Mouse (Mus musculus): Measurements from ENCODE around the gene Crbn. TPM values are rescaled to one million over a fixed set of nuclear protein-coding genes. Genes with fewer than 3 reads are reported as not detected.

The Crbn gene
- 63.6 and 64.5 TPM in 2 replicates for polyA plus RNA-seq (2015; fragmentation: Nextera tagmentation; extraction: Ambion mirVana)

DNA sequence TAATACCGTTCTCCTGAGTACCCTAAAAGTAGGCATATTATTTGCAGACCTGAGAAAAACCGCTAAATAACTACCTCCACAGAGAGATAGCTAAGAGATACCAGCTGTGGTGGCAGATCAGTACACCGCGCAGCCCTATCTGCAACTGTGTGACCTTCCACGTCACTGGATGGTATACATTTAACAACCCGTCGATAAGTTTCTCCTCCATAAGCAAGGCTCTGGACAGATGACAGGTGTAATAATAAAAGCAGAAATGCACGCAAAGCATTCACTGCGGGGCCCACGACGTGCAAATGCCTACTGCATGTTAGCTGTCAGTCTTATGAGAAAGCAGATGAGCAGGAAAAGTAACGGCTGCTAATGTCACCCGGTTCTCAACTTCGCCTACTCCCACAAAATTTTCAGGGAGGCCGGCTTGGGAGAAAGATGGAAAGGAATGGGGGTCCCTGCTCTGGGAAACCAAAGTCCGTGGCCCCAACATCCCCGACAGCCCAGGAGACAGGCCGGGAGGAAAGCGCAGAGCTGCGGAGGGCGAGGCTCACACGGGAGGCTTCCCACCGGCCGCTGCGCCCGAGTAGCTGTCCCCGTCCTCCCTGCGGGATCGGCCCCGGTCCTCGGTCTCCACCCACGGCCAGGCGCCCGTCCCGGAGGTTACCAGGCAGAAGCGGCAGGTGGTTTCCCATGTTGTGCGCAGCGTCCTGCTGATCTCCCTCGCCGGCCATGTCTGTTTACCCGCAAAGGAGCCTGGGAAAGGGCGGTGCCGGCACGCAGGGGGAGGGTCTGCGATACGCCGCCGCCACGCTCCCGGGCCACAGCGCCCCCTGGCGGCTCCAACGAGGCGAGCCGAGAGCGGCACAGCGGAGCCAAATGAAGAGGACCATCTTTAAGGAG is at the start of gene Crbn:
Crbn (minus strand) TSS at position 745 of the 894 bp plus-strand sequence.
- Histone ChIP-seq H3K4me2 (peak within 1 kb of the TSS; percentile 83), H3K36me3 (peaks cover 7% of the 10 kb centered on the region; the same call in 1 of the 2 replicates), H3K4me3 (replicated peaks) (peak within 1 kb of the TSS; percentile 89), H3K27ac (replicated peaks) (peak within 1 kb of the TSS; percentile 60; the same call in 1 of the 2 replicates), H3K9ac (replicated peaks) (peak within 1 kb of the TSS; percentile 78), H3K27me3 (replicated peaks) (no peaks in the 10 kb centered on the region), H3K4me1 (peaks cover 17% of the 10 kb centered on the region), H3K9me3 (replicated peaks) (no peaks in the 10 kb centered on the region)
- WGBS = 2% methylated on average over 57 of the region's 57 CpGs
- peak; percentile 94 for ATAC-seq (ENCODE audit: low FRiP score)

- Histone ChIP-seq H3K36me3 (no peaks in the 10 kb centered on the region), H3K27ac (replicated peaks) (no peak overlapping the region), H3K27me3 (replicated peaks) (no peaks in the 10 kb centered on the region), H3K9ac (replicated peaks) (no peak overlapping the region), H3K4me2 (no peak overlapping the region), H3K4me3 (replicated peaks) (no peak overlapping the region), H3K9me3 (replicated peaks) (no peaks in the 10 kb centered on the region), H3K4me1 (no peaks in the 10 kb centered on the region)
- ATAC-seq (ENCODE audit: low FRiP score) = no peak
- WGBS = 73% methylated on average over 1 of the region's 1 CpGs
Measured at GRCm38 (mm10) chr6:106840181-106840580, 40.3 kb upstream of the Crbn start.

- Histone ChIP-seq H3K4me3 (replicated peaks) (no peak overlapping the region), H3K4me1 (no peaks in the 10 kb centered on the region), H3K4me2 (no peak overlapping the region), H3K9me3 (replicated peaks) (no peaks in the 10 kb centered on the region), H3K27me3 (replicated peaks) (no peaks in the 10 kb centered on the region), H3K9ac (replicated peaks) (no peak overlapping the region), H3K27ac (replicated peaks) (peak overlapping the region; percentile 8; the same call in 1 of the 2 replicates), H3K36me3 (no peaks in the 10 kb centered on the region)
- peak; percentile 68 for ATAC-seq (ENCODE audit: low FRiP score)
- WGBS = 28% methylated on average over 3 of the region's 3 CpGs
Measured at GRCm38 (mm10) chr6:106838053-106838452, 38.2 kb upstream of the Crbn start.

DNA sequence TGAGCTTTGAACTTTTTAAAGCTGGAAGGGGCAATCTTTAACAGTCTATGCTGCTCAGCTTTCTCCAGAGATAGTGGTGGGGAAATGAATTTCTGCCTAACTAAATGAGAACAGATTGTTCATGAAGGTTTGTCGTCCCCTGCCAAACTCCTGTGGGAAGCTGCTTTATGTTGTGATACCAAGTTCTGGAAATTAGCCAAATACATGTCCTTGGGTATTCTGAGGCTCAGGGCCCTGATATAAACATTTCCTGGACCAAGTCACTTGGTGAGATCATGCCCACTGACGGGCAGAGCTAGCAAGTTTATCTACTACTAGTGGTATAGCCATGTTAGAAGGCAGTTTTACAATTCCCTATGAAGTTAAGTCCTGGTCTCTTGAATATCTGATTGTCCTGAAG is 35.4 kb upstream of the Crbn start:
- Histone ChIP-seq H3K36me3 (no peaks in the 10 kb centered on the region), H3K4me2 (no peak overlapping the region)
- ATAC-seq (ENCODE audit: low FRiP score) = no peak

DNA sequence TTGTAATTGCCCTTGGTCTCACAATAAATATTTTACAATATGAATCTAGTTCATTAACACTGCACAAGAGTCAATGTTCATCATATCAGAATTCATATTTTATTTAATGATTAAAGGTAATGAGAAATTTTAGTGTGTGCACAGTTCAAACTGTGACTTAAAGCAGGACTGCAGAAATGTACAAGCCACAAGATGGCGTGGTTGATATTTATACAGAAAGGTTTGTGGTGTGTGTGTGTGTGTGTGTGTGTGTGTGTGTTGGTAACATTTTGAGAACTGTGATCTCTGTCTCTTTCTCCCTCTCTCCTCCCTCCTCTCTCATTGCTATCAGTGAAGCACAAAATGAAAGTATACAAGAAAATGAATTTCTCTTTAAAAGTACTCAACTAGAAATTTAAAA is 22.5 kb upstream of the Crbn start:
- Histone ChIP-seq H3K9ac (replicated peaks) (no peak overlapping the region), H3K36me3 (no peaks in the 10 kb centered on the region), H3K9me3 (replicated peaks) (no peaks in the 10 kb centered on the region), H3K27me3 (replicated peaks) (no peaks in the 10 kb centered on the region), H3K27ac (replicated peaks) (no peak overlapping the region), H3K4me2 (no peak overlapping the region), H3K4me1 (0 out of 2 replicates have a peak, but pooled peaks cover 3% of the 10 kb centered on the region), H3K4me3 (replicated peaks) (no peak overlapping the region)
- 84% methylated on average over 1 of the region's 1 CpGs for WGBS
- ATAC-seq (ENCODE audit: low FRiP score) = peak; percentile 41; the same call in 1 of the 2 replicates

More for the DNA sequence above, 35.4 kb upstream of the Crbn start:
- 54% methylated on average over 2 of the region's 2 CpGs for WGBS
- H3K9ac ChIP-seq (replicated peaks) = no peak overlapping the region
- H3K27me3 ChIP-seq (replicated peaks) = no peaks in the 10 kb centered on the region
- H3K9me3 ChIP-seq (replicated peaks) = no peaks in the 10 kb centered on the region
- H3K27ac ChIP-seq (replicated peaks) = no peak overlapping the region
- no peak overlapping the region for H3K4me3 ChIP-seq (replicated peaks)
- H3K4me1 ChIP-seq = no peaks in the 10 kb centered on the region

- H3K9me3 ChIP-seq (replicated peaks) = no peaks in the 10 kb centered on the region
- no peak overlapping the region for H3K9ac ChIP-seq (replicated peaks)
- H3K27me3 ChIP-seq (replicated peaks) = no peaks in the 10 kb centered on the region
- no peak overlapping the region for H3K4me2 ChIP-seq
- H3K4me3 ChIP-seq (replicated peaks) = no peak overlapping the region
- H3K36me3 ChIP-seq = no peaks in the 10 kb centered on the region
- ATAC-seq (ENCODE audit: low FRiP score) = no peak
- H3K27ac ChIP-seq (replicated peaks) = no peak overlapping the region
- 0 out of 2 replicates have a peak, but pooled peaks cover 3% of the 10 kb centered on the region for H3K4me1 ChIP-seq
Measured at GRCm38 (mm10) chr6:106820566-106820965, 20.7 kb upstream of the Crbn start.

DNA sequence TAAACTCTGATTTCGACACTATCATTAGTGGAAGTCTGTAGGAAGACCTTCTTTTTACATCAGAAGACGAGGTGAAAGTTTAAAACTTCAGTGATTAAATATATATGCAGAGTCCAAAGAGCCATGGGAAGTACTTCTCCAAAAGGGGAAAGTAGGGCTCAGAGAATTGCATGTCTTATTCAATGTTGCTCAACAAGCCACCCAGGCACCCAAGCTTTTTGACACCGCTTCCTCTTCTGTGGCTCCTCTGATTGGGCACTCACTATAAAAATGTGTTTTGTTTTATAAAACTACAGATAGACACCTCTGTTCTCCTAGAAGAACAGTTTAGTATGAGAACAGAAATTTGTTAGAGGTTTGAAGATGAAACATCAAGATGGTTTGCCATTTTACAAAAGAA is 20.0 kb upstream of the Crbn start:
- no peak overlapping the region for H3K4me3 ChIP-seq (replicated peaks)
- H3K27ac ChIP-seq (replicated peaks) = no peak overlapping the region
- 77% methylated on average over 3 of the region's 3 CpGs for WGBS
- no peaks in the 10 kb centered on the region for H3K27me3 ChIP-seq (replicated peaks)
- H3K36me3 ChIP-seq = no peaks in the 10 kb centered on the region
- H3K9ac ChIP-seq (replicated peaks) = no peak overlapping the region
- no peak overlapping the region for H3K4me2 ChIP-seq
- ATAC-seq (ENCODE audit: low FRiP score) = no peak
- H3K4me1 ChIP-seq = 0 out of 2 replicates have a peak, but pooled peaks cover 3% of the 10 kb centered on the region
- H3K9me3 ChIP-seq (replicated peaks) = no peaks in the 10 kb centered on the region

DNA sequence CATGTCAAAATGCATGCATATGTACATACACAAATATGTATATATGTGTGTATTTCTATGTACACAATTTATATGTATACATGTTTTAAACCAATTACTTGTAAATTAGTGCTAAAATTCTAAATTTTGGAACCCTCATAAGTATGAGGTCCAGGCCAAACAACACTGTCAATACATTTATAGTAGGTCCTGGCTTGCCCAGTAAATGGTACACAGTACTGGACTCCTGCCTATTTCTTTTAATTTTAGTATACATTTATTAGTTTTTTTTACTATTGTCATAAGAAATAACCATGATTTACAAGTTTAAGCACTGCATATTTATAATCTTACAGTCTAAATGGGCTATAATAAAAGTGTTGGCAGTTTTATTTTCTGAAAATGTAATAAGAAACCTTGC is 19.4 kb upstream of the Crbn start:
- Histone ChIP-seq H3K9me3 (replicated peaks) (no peaks in the 10 kb centered on the region), H3K27ac (replicated peaks) (no peak overlapping the region), H3K4me2 (no peak overlapping the region), H3K9ac (replicated peaks) (no peak overlapping the region), H3K36me3 (no peaks in the 10 kb centered on the region), H3K4me3 (replicated peaks) (no peak overlapping the region), H3K4me1 (0 out of 2 replicates have a peak, but pooled peaks cover 3% of the 10 kb centered on the region), H3K27me3 (replicated peaks) (no peaks in the 10 kb centered on the region)
- ATAC-seq (ENCODE audit: low FRiP score) = no peak

- H3K9ac ChIP-seq (replicated peaks) = no peak overlapping the region
- no peaks in the 10 kb centered on the region for H3K9me3 ChIP-seq (replicated peaks)
- no peak overlapping the region for H3K27ac ChIP-seq (replicated peaks)
- no peak overlapping the region for H3K4me3 ChIP-seq (replicated peaks)
- no peak overlapping the region for H3K4me2 ChIP-seq
- H3K4me1 ChIP-seq = no peaks in the 10 kb centered on the region
- H3K27me3 ChIP-seq (replicated peaks) = no peaks in the 10 kb centered on the region
- no peaks in the 10 kb centered on the region for H3K36me3 ChIP-seq
- no peak for ATAC-seq (ENCODE audit: low FRiP score)
- 95% methylated on average over 3 of the region's 3 CpGs for WGBS
Measured at GRCm38 (mm10) chr6:106810686-106811085, 10.8 kb upstream of the Crbn start.

DNA sequence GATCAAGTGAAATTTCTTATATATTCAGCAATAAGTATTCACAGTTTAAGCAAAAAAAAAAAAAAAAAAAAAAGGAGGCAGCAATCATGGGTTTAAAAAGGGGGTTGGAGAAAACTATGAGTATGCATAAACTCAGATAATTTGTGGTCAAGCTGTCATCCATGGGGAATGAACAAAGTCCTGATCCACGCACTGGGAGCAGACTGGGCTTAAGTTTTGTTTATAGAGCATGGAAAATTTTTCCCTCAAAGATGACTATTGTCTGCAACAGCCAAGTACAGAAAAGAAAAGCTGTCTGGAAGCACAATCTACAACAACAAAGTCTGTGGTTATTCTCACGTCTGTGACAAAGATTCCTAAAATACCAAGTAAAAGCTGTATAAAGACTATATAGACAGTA is 9.3 kb upstream of the Crbn start:
- WGBS = 74% methylated on average over 2 of the region's 2 CpGs
- Histone ChIP-seq H3K27me3 (replicated peaks) (no peaks in the 10 kb centered on the region), H3K36me3 (no peaks in the 10 kb centered on the region), H3K9ac (replicated peaks) (no peak overlapping the region), H3K4me2 (no peak overlapping the region), H3K4me3 (replicated peaks) (no peak overlapping the region), H3K27ac (replicated peaks) (no peak overlapping the region), H3K4me1 (no peaks in the 10 kb centered on the region), H3K9me3 (replicated peaks) (no peaks in the 10 kb centered on the region)
- no peak for ATAC-seq (ENCODE audit: low FRiP score)

GRCm38 (mm10) chr6:106804904-106805303 is 5.0 kb upstream of the Crbn start:
- 17% methylated on average over 2 of the region's 2 CpGs for WGBS

GRCm38 (mm10) chr6:106800227-106800557 is 315 bp upstream of the Crbn start:
- Histone ChIP-seq H3K27ac (replicated peaks) (no peak overlapping the region), H3K9ac (replicated peaks) (no peak overlapping the region), H3K4me2 (peak overlapping the region; percentile 83), H3K4me1 (peaks cover 17% of the 10 kb centered on the region), H3K9me3 (replicated peaks) (no peaks in the 10 kb centered on the region), H3K36me3 (0 out of 2 replicates have a peak, but pooled peaks cover 3% of the 10 kb centered on the region), H3K4me3 (replicated peaks) (peak overlapping the region; percentile 89), H3K27me3 (replicated peaks) (no peaks in the 10 kb centered on the region)
- ATAC-seq (ENCODE audit: low FRiP score) = peak; percentile 35; the same call in 1 of the 2 replicates
- 58% methylated on average over 5 of the region's 5 CpGs for WGBS

More at GRCm38 (mm10) chr6:106804904-106805303, 5.0 kb upstream of the Crbn start:
- Histone ChIP-seq H3K4me3 (replicated peaks) (no peak overlapping the region), H3K4me2 (no peak overlapping the region), H3K9me3 (replicated peaks) (no peaks in the 10 kb centered on the region), H3K27me3 (replicated peaks) (no peaks in the 10 kb centered on the region), H3K27ac (replicated peaks) (no peak overlapping the region), H3K4me1 (peaks cover 3% of the 10 kb centered on the region; the same call in 1 of the 2 replicates), H3K9ac (replicated peaks) (no peak overlapping the region), H3K36me3 (no peaks in the 10 kb centered on the region)
- no peak for ATAC-seq (ENCODE audit: low FRiP score)
